Mouse (Mus musculus) limb, embryonic 13.5 days (tissue): ENCODE data around the gene Dscaml1. TPM values are rescaled to one million over a fixed set of nuclear protein-coding genes. Genes with fewer than 3 reads are reported as not detected.
"Not testable (repeated sequence)": the region's sequence is repeated elsewhere in the genome, so short reads cannot be mapped to it uniquely, and the experiment has no call there.

Experiments used
- ATAC-seq: fragments of 200-750 bp; cut with Nextera tagmentation; 2 replicates; pipeline ENCODE4 v1.8.0; 2017; ENCODE audit warnings: low read depth, moderate number of reproducible peaks, moderate TSS enrichment; ENCODE audit not compliant: low FRiP score
- H3K27ac ChIP-seq: fragments of 300-500 bp; sonication (generic); 2 replicates; pipeline ENCODE4 v1.5.1; 2015; ENCODE audit warnings: inconsistent platforms, mild to moderate bottlenecking, moderate library complexity
- H3K27me3 ChIP-seq: fragments of 300-500 bp; sonication (generic); 2 replicates; pipeline ENCODE4 v1.6.1; 2015; ENCODE audit warnings: mild to moderate bottlenecking, inconsistent platforms
- H3K36me3 ChIP-seq: fragments of 300-500 bp; sonication (generic); 2 replicates; pipeline ENCODE4 v1.6.1; 2015; ENCODE audit warnings: inconsistent platforms, mild to moderate bottlenecking, moderate library complexity
- H3K4me1 ChIP-seq: fragments of 300-500 bp; sonication (generic); 2 replicates; pipeline ENCODE4 v1.6.1; 2015; ENCODE audit warnings: inconsistent platforms
- H3K4me2 ChIP-seq: fragments of 300-500 bp; sonication (generic); replicated peaks from 2 replicates; pipeline ENCODE4 v1.6.1; 2015; ENCODE audit warnings: inconsistent platforms, mild to moderate bottlenecking, moderate library complexity
- H3K4me3 ChIP-seq: fragments of 300-500 bp; sonication (generic); 2 replicates; pipeline ENCODE4 v1.5.1; 2015; ENCODE audit warnings: moderate library complexity, mild to moderate bottlenecking, inconsistent platforms
- H3K9ac ChIP-seq: fragments of 300-500 bp; sonication (generic); 2 replicates; pipeline ENCODE4 v1.6.1; 2015; ENCODE audit warnings: mild to moderate bottlenecking, inconsistent platforms
- H3K9me3 ChIP-seq: fragments of 300-500 bp; sonication (generic); 2 replicates; pipeline ENCODE4 v1.6.1; 2016; ENCODE audit warnings: inconsistent platforms
- WGBS: fragments of 180-500 bp; shearing (Covaris S2); methylation state at CpG from one replicate; pipeline ENCODE4 v1.1.7; 2015; 5-methylcytosine and 5-hydroxymethylcytosine counted together
- polyA plus RNA-seq: library from polyadenylated mRNA; unstranded; fragments of >200 nt; fragmentation: Nextera tagmentation; extraction: Ambion mirVana; gene quantifications from 2 replicates; pipeline ENCODE4 v1.2.1, GENCODE M21; 2015

Dscaml1 gene
- polyA plus RNA-seq, 1 experiment from 2014 or later = 0.83 TPM

DNA sequence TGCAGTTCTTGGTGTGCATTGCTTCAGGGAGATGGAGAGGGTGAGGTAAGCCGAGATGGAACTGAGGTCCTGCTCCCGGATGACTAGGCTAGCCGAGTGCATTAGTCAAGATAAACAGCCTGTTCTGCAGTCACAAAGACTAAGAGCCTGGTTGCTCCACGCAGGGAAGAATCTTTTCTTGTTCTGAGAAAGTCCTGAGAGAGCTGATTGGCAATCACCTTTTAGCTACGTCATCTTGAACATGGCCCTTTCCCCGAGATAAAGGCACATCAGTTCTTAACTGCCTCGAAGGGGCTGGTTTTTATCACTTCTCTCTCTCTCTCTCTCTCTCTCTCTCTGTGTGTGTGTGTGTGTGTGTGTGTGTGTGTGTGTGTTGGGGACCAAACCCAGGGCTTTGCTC lies 319.0 kb downstream of the Dscaml1 start:
- Histone ChIP-seq H3K36me3 (no peaks in the 10 kb centered on the region), H3K27me3 (peaks cover 22% of the 10 kb centered on the region), H3K27ac (no peak overlapping the region), H3K4me3 (no peak overlapping the region), H3K9me3 (no peaks in the 10 kb centered on the region), H3K4me2 (no peak overlapping the region), H3K9ac (no peak overlapping the region), H3K4me1 (no peaks in the 10 kb centered on the region)
- no peak for ATAC-seq
- WGBS = 51% methylated on average over 7 of the region's 7 CpGs

DNA sequence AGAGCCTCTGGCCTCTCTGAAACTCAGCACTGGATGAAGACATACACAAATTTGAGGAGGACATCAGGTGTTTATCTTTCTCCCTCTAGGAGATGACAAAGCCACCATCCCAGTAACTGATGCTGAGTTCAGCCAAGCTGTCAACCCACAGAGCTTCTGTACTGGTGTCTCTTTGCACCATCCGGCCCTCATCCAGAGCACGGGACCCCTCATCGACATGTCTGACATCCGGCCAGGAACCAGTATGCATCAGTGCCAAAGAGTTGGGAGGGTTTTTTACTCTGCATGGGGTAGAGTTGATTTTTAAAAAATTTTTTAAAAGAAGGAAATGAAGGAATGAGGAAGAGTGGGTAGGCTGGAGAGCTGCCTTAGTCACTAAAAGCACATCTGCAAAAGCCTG lies 323.5 kb downstream of the Dscaml1 start:
- no peaks in the 10 kb centered on the region for H3K9me3 ChIP-seq
- 87% methylated on average over 4 of the region's 4 CpGs for WGBS
- ATAC-seq = no peak
- no peak overlapping the region for H3K9ac ChIP-seq
- no peak overlapping the region for H3K4me2 ChIP-seq
- H3K36me3 ChIP-seq = no peaks in the 10 kb centered on the region
- no peaks in the 10 kb centered on the region for H3K4me1 ChIP-seq
- H3K27ac ChIP-seq = no peak overlapping the region
- no peak overlapping the region for H3K4me3 ChIP-seq
- 0 out of 2 replicates have a peak, but pooled peaks cover 2% of the 10 kb centered on the region for H3K27me3 ChIP-seq

DNA sequence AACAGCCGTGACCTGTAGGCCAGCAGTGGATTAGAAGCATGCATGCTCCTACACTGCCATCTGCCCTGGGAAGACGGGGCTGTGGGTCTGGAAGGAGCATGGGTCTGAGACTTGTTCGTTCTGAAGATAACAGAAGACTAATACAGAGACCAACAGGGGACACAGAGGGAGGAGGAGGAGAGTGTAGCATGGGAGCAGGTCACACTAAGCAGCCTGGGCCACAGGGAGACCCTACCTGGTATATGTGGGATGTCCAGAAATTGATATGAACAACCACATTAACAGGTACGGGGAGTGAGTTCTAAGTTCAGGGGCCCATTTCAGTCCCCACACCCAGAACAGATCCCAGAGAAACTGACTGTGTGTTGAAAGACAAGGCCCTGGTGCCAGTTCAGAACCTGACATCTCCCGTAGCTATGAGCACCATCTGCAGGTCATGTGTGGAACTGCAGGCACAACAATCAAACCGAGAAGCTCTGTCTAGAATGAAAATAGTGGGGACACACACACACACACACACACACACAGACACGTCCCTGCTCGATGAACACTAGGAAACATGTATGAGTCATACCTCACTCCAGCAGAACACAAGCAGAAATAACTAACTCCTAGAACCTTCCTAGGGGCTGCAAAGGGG lies 328.1 kb downstream of the Dscaml1 start:
- Histone ChIP-seq H3K9me3 (no peaks in the 10 kb centered on the region), H3K36me3 (no peaks in the 10 kb centered on the region), H3K9ac (no peak overlapping the region), H3K27me3 (no peaks in the 10 kb centered on the region), H3K4me3 (no peak overlapping the region), H3K4me1 (no peaks in the 10 kb centered on the region), H3K4me2 (no peak overlapping the region), H3K27ac (no peak overlapping the region)
- ATAC-seq = no peak
- WGBS = 40% methylated on average over 8 of the region's 8 CpGs

DNA sequence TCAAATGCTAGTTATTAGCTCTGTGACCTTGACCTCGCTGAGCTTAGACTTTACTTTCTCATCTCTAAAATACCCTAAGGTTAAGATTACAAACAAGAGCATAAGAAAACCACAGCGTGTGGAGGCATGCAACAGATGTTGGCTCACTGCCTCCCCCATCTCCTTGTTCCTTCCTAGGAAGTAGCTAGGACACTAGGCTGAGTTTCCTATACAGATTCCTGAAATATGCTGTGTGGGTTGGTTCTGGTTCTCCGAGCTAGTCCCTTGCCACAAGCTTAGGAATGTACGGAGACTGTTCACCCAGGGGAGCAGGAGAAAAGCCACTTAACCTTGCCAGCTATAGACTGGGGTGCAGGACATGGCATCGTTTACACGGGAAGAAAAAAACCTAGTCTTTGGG lies 339.8 kb downstream of the Dscaml1 start:
- no peaks in the 10 kb centered on the region for H3K9me3 ChIP-seq
- H3K9ac ChIP-seq = no peak overlapping the region
- H3K36me3 ChIP-seq = peaks cover 29% of the 10 kb centered on the region
- H3K4me2 ChIP-seq = no peak overlapping the region
- no peaks in the 10 kb centered on the region for H3K4me1 ChIP-seq
- no peak for ATAC-seq
- H3K4me3 ChIP-seq = no peak overlapping the region
- WGBS = 68% methylated on average over 6 of the region's 6 CpGs
- H3K27ac ChIP-seq = no peak overlapping the region
- no peaks in the 10 kb centered on the region for H3K27me3 ChIP-seq

DNA sequence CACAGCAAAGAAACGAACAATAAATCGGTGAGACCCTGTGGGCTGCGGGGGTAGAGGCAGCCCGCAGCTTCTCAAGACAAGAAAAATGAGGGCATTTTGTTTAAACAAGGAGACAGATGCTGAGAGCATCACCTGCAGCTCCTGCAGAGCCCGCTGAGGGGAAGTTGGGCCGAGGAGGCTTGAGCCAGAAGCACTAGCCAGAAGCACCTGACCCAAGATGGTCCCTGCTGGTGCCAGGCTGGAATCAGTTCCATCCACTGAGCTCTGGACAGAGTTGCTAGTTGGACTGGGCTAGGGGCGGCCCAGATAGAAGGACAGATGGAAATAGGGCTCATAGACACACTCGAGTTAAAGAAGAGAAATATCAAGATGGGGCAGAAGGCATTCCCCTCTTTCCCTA lies 340.7 kb downstream of the Dscaml1 start:
- Histone ChIP-seq H3K4me2 (no peak overlapping the region), H3K27me3 (no peaks in the 10 kb centered on the region), H3K4me3 (no peak overlapping the region), H3K4me1 (no peaks in the 10 kb centered on the region), H3K9me3 (no peaks in the 10 kb centered on the region), H3K9ac (no peak overlapping the region), H3K27ac (no peak overlapping the region), H3K36me3 (peaks cover 38% of the 10 kb centered on the region)
- ATAC-seq = no peak
- WGBS = 91% methylated on average over 8 of the region's 8 CpGs

DNA sequence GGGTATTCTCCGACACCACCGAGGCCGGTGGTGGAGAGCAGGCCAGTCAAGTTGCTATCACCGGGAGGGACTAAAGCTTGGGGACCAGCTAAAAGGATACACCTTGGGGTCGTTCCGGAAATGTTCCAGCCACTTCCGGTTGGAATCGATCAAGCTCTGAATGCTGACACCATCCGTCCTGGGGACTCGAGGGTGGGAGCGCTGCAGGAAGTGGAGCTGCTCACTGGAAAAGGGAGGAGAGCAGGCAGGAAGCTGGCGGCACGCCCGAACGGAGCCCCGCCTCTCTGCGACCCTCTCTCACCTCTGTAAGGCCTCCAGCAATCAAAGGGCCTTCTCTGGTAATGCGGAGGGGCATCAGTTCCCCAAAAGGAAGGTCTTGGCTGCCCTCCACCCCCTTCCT lies 342.0 kb downstream of the Dscaml1 start:
- H3K4me1 ChIP-seq = no peaks in the 10 kb centered on the region
- ATAC-seq = no peak
- H3K4me3 ChIP-seq = no peak overlapping the region
- no peaks in the 10 kb centered on the region for H3K9me3 ChIP-seq
- H3K27me3 ChIP-seq = no peaks in the 10 kb centered on the region
- peaks cover 47% of the 10 kb centered on the region for H3K36me3 ChIP-seq
- 82% methylated on average over 18 of the region's 18 CpGs for WGBS
- H3K9ac ChIP-seq = no peak overlapping the region
- no peak overlapping the region for H3K27ac ChIP-seq
- H3K4me2 ChIP-seq = no peak overlapping the region

DNA sequence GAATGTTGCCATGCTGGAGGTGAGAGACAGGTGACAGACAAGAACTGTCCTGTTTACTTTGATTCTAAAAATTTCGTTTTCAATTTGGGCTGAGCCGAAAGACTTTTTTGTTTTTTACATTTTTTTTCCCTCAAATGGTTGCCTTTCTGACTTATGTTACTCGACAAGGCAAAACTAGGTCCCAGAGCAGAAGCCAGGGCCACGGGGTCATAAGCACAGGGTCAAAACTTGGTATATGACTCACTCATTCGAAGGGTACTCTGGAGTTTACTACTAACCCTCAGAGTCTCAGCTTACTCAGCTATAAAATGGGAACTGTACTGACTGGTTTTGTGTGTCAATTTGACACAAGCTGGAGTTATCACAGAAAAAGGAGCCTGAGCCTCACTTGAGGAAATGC lies 343.2 kb downstream of the Dscaml1 start:
- H3K4me3 ChIP-seq = no peak overlapping the region
- no peak overlapping the region for H3K27ac ChIP-seq
- H3K36me3 ChIP-seq = peaks cover 58% of the 10 kb centered on the region
- H3K9me3 ChIP-seq = no peaks in the 10 kb centered on the region
- H3K4me2 ChIP-seq = no peak overlapping the region
- no peak overlapping the region for H3K9ac ChIP-seq
- WGBS = 86% methylated on average over 5 of the region's 5 CpGs
- ATAC-seq = no peak
- no peaks in the 10 kb centered on the region for H3K27me3 ChIP-seq
- H3K4me1 ChIP-seq = no peaks in the 10 kb centered on the region

DNA sequence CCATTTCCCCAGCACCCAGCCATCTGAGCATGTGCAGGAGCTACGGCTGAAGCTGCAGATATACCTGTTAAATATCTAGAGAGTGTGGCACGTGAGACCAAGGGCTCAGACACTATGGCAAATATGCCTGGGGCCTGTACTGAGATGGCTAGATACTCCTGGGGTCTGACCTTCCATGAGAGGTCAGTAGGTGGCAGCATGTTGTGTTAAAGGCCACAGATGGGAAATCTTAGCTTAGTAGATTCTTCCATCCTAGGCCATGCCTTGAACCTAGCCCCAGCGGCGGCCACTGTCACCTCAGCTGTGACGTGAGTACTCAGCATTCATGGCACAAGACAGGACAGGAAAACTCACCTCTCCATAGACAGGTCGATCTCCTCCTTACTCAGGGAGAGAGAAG lies 347.7 kb downstream of the Dscaml1 start:
- Histone ChIP-seq H3K4me3 (no peak overlapping the region), H3K36me3 (peaks cover 88% of the 10 kb centered on the region), H3K4me2 (no peak overlapping the region), H3K9me3 (no peaks in the 10 kb centered on the region), H3K4me1 (no peaks in the 10 kb centered on the region), H3K27ac (no peak overlapping the region), H3K9ac (0 out of 2 replicates have a peak overlapping the region, but pooled peaks have one; percentile 8), H3K27me3 (no peaks in the 10 kb centered on the region)
- no peak for ATAC-seq
- 85% methylated on average over 6 of the region's 6 CpGs for WGBS

DNA sequence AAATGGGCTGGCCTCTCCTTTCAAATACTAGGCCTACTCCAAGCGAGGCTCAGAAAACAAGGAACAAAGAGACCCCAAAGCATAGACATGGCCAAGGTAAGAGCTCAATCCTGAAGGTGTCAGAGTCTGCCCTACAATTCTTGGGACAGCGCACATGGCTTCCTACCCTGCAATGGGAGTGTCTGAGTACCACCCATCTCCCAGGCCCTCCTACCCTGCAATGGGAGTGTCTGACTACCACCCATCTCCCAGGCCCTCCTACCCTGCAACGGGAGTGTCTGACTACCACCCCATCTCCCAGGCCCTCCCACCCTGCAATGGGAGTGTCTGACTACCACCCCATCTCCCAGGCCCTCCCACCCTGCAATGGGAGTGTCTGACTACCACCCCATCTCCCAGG lies 349.7 kb downstream of the Dscaml1 start:
- H3K4me1 ChIP-seq, H3K27ac ChIP-seq, H3K4me2 ChIP-seq, H3K9me3 ChIP-seq, H3K4me3 ChIP-seq, ATAC-seq, H3K9ac ChIP-seq, H3K27me3 ChIP-seq: not testable (repeated sequence)
- 77% methylated on average over 3 of the region's 3 CpGs for WGBS
- H3K36me3 ChIP-seq = peaks cover 81% of the 10 kb centered on the region

DNA sequence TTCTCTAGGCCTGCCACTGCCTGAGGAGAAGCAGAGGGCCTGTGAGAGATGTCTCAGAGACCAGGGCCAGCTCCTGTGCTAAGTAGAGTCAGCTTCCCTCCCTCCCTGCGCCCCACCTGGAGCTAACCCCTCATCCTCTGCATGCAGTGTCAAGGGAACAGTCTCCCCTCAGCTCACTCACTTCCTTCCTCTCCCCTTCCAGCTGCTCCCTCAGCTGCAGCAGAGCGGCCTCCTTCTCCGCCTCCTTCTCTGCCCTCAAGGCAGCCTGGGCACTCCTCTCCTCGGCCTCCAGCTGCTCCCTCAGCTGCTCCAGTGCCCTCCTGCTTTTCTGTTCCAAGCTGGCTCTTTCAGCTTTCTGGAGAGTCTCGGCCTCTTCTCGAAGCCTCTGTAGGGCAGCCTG lies 352.8 kb downstream of the Dscaml1 start:
- H3K9me3 ChIP-seq = no peaks in the 10 kb centered on the region
- 71% methylated on average over 6 of the region's 6 CpGs for WGBS
- ATAC-seq = no peak
- H3K9ac ChIP-seq = no peak overlapping the region
- H3K27ac ChIP-seq = no peak overlapping the region
- H3K27me3 ChIP-seq = no peaks in the 10 kb centered on the region
- H3K4me1 ChIP-seq = no peaks in the 10 kb centered on the region
- no peak overlapping the region for H3K4me3 ChIP-seq
- H3K36me3 ChIP-seq = peaks cover 67% of the 10 kb centered on the region
- no peak overlapping the region for H3K4me2 ChIP-seq

DNA sequence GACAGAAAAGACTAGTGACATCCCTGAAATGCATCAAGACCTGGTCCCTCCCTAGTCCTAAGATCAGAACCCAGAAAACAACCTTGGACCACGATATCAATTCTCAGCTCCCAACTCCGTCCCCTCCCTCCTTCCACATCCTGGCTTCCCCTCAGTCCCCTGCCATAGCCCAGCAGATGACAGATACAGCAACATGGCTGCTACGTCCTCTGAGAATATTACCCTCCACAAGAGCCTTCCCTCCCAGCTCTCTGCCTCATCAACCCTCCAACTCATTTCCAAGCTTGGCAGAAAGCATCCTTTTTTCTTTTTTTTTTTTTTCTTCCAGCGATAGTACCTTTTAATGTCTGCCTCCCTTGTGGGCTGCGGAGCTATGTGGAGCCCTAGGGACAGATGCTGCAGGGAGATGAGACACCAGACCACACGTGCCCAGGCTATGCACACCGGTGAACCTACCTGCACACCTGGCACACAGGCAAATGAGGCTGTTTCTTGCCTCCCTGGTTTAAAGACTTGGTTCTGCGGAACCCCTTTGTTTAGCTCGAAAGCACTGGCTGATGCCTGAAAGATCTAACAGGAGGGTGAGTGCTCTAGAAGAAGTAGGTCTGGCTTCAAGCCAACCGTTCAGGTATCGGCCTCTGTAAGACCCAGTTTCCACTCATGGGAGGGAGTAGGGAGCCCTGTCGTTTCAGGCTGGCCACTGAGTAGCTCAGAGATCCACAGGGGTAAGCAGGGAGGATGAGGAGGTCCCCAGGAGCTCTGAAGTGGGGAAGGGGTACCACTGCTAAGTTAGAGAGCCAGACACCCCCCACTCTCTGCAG lies 357.0 kb downstream of the Dscaml1 start:
- H3K4me3 ChIP-seq = no peak overlapping the region
- 81% methylated on average over 12 of the region's 12 CpGs for WGBS
- peaks cover 49% of the 10 kb centered on the region for H3K36me3 ChIP-seq
- no peak for ATAC-seq
- peak overlapping the region; percentile 39; the same call in 1 of the 2 replicates for H3K9ac ChIP-seq
- no peaks in the 10 kb centered on the region for H3K27me3 ChIP-seq
- H3K9me3 ChIP-seq = no peaks in the 10 kb centered on the region
- H3K27ac ChIP-seq = 0 out of 2 replicates have a peak overlapping the region, but pooled peaks have one; percentile 11
- peaks cover 3% of the 10 kb centered on the region; the same call in 1 of the 2 replicates for H3K4me1 ChIP-seq
- H3K4me2 ChIP-seq = no peak overlapping the region

DNA sequence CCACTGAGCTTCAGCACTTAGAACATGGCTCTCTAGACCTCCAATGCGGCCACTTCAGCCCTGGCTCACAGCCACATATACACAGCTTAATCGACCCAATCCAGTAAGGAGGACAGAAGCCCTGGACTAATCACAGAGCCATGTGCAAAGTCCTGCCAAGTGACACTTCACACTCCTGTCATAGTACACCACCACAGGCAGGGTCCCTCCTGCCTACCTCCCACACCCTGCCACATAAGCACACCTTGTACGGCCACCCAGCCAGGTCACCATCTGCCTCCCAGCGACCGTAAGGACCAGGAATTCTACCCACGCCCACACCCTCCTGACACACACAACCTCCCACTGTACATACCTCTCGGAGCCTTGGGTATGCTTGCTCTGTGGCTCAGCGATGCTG lies 360.6 kb downstream of the Dscaml1 start:
- no peak overlapping the region for H3K4me3 ChIP-seq
- 89% methylated on average over 8 of the region's 8 CpGs for WGBS

More for the DNA sequence above, 360.6 kb downstream of the Dscaml1 start:
- Histone ChIP-seq H3K27me3 (no peaks in the 10 kb centered on the region), H3K4me2 (no peak overlapping the region), H3K9ac (no peak overlapping the region; the same call in 1 of the 2 replicates), H3K9me3 (no peaks in the 10 kb centered on the region), H3K4me1 (peaks cover 3% of the 10 kb centered on the region; the same call in 1 of the 2 replicates), H3K27ac (no peak overlapping the region), H3K36me3 (peaks cover 56% of the 10 kb centered on the region)
- ATAC-seq = no peak
